Mouse (Mus musculus) G1E (cell line): Measurements from ENCODE around the gene Col9a3.

Experiments used
- CTCF ChIP-seq: IDR thresholded peaks from 2 replicates; pipeline ENCODE4 v1.5.1; 2012; ENCODE audit warnings: low read depth, low read length, inconsistent platforms, mixed read lengths
- GATA1 ChIP-seq: IDR thresholded peaks from 2 replicates; pipeline ENCODE4 v1.6.1; 2012; ENCODE audit warnings: borderline replicate concordance, low read length, inconsistent platforms, mixed read lengths
- POLR2AphosphoS5 ChIP-seq: IDR thresholded peaks from 2 replicates; pipeline ENCODE4 v1.6.1; 2012; ENCODE audit warnings: low read depth, low read length, inconsistent platforms; ENCODE audit not compliant: insufficient replicate concordance
- TAL1 ChIP-seq: conservative IDR thresholded peaks from 2 replicates; pipeline ENCODE4 v1.6.1; 2012; ENCODE audit warnings: low read depth, low read length, inconsistent platforms, mixed read lengths

DNA sequence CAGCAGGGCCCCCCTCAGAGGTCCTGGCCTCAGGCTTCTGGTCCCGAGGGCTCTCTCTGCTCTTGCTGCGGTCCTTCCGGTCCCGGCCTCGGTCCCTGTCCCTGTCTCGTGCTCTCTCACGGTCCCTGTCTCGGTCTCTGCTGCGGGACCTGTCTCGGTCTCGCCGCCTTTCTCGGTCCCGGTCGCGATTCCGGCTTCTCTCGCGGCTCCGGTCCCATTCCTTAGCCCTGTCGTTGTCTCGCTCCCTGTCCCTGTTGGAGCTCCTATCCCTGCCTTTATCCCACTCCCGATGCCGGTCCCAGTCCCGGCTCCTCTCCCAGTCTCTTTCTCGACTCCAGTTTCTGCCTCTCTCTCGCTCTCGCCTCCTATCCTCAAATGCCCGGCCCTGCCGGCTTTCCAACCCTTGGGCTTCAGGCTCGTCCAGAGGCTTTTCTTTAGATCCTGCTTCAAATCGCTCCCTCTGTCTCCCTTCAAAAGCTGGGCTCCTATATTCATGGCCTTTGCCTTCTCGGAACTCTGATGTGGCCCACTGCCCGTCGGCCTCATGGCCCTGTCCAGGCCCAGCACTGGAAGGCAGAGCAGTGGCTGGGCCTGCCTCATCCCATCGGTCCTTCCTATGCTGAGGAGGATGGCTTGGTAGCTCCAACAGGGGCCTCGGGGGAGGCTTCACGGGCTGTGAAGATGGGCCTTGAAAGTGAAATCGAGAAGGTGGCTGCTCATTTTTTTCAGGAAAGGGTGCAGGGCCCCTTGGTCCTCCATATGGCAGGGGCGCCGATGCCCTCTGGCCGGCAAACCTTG, 62.0 kb downstream of the Col9a3 start:
- TF ChIP-seq CTCF, result no peak
- TF ChIP-seq GATA1, result no peak
- TF ChIP-seq POLR2AphosphoS5, result no peak
- TF ChIP-seq TAL1, result no peak
